Mouse (Mus musculus) brain, embryonic 14.5 days (tissue): ENCODE results near the gene Slpi.

Experiments used
- CTCF ChIP-seq: fragments of 200-500 bp; IDR thresholded peaks from 2 replicates; pipeline ENCODE4 v1.5.1; 2012; ENCODE audit warnings: inconsistent platforms, mild to moderate bottlenecking, moderate library complexity, borderline replicate concordance; ENCODE audit not compliant: insufficient read depth, insufficient read length; ENCODE audit errors: extremely low read depth
- POLR2A ChIP-seq: fragments of 200-500 bp; IDR thresholded peaks from 2 replicates; pipeline ENCODE4 v1.6.1; 2012; ENCODE audit warnings: mild to moderate bottlenecking, inconsistent platforms, borderline replicate concordance; ENCODE audit not compliant: poor library complexity, insufficient read depth, insufficient read length, severe bottlenecking; ENCODE audit errors: extremely low read depth

GRCm38 (mm10) chr2:164419489-164419888 is 30.6 kb upstream of the Slpi start:
- TF ChIP-seq POLR2A (no peak), CTCF (no peak)
